Mouse (Mus musculus) heart, adult 11 months (tissue): Measurements from ENCODE around the gene Pafah1b2.
A peak's percentile ranks its signal among the peaks of the same experiment; 100 is the strongest.

Experiments used
- DNase-seq: peaks from one replicate; pipeline ENCODE4 v3.0.0; 2022

Pafah1b2 gene

GRCm38 (mm10) chr9:46023591-46023990 lies 11.1 kb upstream of the Pafah1b2 start:
- DNase-seq: no peak

GRCm38 (mm10) chr9:46019975-46020374 lies 7.5 kb upstream of the Pafah1b2 start:
- DNase-seq: no peak

GRCm38 (mm10) chr9:46018316-46018715 lies 5.8 kb upstream of the Pafah1b2 start:
- DNase-seq: no peak

- DNase-seq: peak; percentile 91
Observed at GRCm38 (mm10) chr9:46016417-46016816, 3.9 kb upstream of the Pafah1b2 start.

GRCm38 (mm10) chr9:46015831-46016230 lies 3.3 kb upstream of the Pafah1b2 start:
- peak; percentile 92 for DNase-seq

GRCm38 (mm10) chr9:46015081-46015551 lies 2.6 kb upstream of the Pafah1b2 start:
- peak; percentile 99 for DNase-seq

- peak; percentile 97 for DNase-seq
Observed at GRCm38 (mm10) chr9:46014251-46014681, 1.8 kb upstream of the Pafah1b2 start.

- peak; percentile 91 for DNase-seq
Observed at GRCm38 (mm10) chr9:46013616-46014015, 1.1 kb upstream of the Pafah1b2 start.

- peak; percentile 98 for DNase-seq
Observed at GRCm38 (mm10) chr9:46013009-46013586, 608 bp upstream of the Pafah1b2 start.

- DNase-seq: no peak
Observed at GRCm38 (mm10) chr9:46011094-46011970, 1.2 kb downstream of the Pafah1b2 start.

- no peak for DNase-seq
Observed at GRCm38 (mm10) chr9:46009669-46009983, 2.9 kb downstream of the Pafah1b2 start.

GRCm38 (mm10) chr9:46008931-46009668 lies 3.4 kb downstream of the Pafah1b2 start:
- DNase-seq: no peak

GRCm38 (mm10) chr9:46006224-46006623 lies 6.3 kb downstream of the Pafah1b2 start:
- no peak for DNase-seq

GRCm38 (mm10) chr9:46004529-46004928 lies 8.0 kb downstream of the Pafah1b2 start:
- no peak for DNase-seq

GRCm38 (mm10) chr9:46003729-46004128 lies 8.8 kb downstream of the Pafah1b2 start:
- peak; percentile 95 for DNase-seq

- no peak for DNase-seq
Observed at GRCm38 (mm10) chr9:45999009-45999408, 13.5 kb downstream of the Pafah1b2 start.

GRCm38 (mm10) chr9:45985229-45985567 lies 27.3 kb downstream of the Pafah1b2 start:
- DNase-seq: peak; percentile 97

- peak; percentile 99 for DNase-seq
Observed at GRCm38 (mm10) chr9:45984409-45985228, 27.9 kb downstream of the Pafah1b2 start.

- peak; percentile 93 for DNase-seq
Observed at GRCm38 (mm10) chr9:45983676-45984408, 28.6 kb downstream of the Pafah1b2 start.

- no peak for DNase-seq
Observed at GRCm38 (mm10) chr9:45981331-45981730, 31.2 kb downstream of the Pafah1b2 start.

GRCm38 (mm10) chr9:45980611-45981010 lies 31.9 kb downstream of the Pafah1b2 start:
- DNase-seq: no peak

GRCm38 (mm10) chr9:45979778-45980177 lies 32.7 kb downstream of the Pafah1b2 start:
- DNase-seq: no peak
